Mouse (Mus musculus): ENCODE measurements at regions not wholly inside any gene's neighbourhood (a gene's known extent, or its start where the extent isn't known, plus 50 kb on each side); places are given as distances from the start of the nearest gene placed in this dataset.
A peak's percentile ranks its signal among the peaks of the same experiment; 100 is the strongest.

GRCm38 (mm10) chr15:62105483-62105882 is 1182.7 kb upstream of the A1bg start:
- Histone ChIP-seq H3K27ac (ENCODE audit: low read depth, low read length) (no peak overlapping the region), H3K9me3 (ENCODE audit: control insufficient read depth, low read length) (no peaks in the 10 kb centered on the region), H3K4me2 (ENCODE audit: low read depth) (no peak overlapping the region), H3K4me1 (ENCODE audit: control insufficient read depth, insufficient read depth, low read length) (peaks cover 6% of the 10 kb centered on the region), H3K27me3 (ENCODE audit: control insufficient read depth, insufficient read depth, low read length) (no peaks in the 10 kb centered on the region), H3K4me3 (ENCODE audit: low read depth, low read length) (no peak overlapping the region), H3K36me3 (ENCODE audit: control insufficient read depth, insufficient read depth, low read length) (no peaks in the 10 kb centered on the region), H3K9ac (ENCODE audit: low read length) (no peak overlapping the region)
- DNase-seq (ENCODE audit: low spot score) (no peak), ATAC-seq (ENCODE audit: insufficient read depth, low FRiP score, low TSS enrichment) (no peak)
- 52% methylated on average over 9 of the region's 9 CpGs for WGBS

DNA sequence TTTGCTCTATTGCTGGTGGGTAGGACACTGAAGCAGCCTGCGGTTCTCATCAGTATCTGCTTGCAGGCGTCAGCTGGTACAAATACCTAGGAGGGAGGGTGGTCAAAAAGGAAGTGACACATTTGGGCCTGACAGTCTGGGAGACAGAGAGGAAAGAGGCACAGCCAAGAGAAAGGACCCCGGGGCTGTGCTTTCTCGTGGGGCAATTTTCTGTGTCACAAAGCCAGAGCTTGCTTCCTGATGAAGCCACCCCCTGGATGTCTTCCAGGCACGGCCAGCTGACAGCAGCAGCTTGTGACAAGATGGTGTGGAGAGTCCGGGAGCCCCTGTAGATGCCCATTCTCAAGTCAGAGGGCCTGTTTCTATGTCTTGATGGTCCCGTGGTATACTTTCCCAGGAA is 1181.8 kb upstream of the A1bg start:
- Histone ChIP-seq H3K27ac (ENCODE audit: low read depth, low read length) (no peak overlapping the region), H3K27me3 (ENCODE audit: control insufficient read depth, insufficient read depth, low read length) (no peaks in the 10 kb centered on the region), H3K4me1 (ENCODE audit: control insufficient read depth, insufficient read depth, low read length) (peaks cover 6% of the 10 kb centered on the region), H3K4me2 (ENCODE audit: low read depth) (no peak overlapping the region), H3K4me3 (ENCODE audit: low read depth, low read length) (no peak overlapping the region), H3K9me3 (ENCODE audit: control insufficient read depth, low read length) (no peaks in the 10 kb centered on the region), H3K36me3 (ENCODE audit: control insufficient read depth, insufficient read depth, low read length) (no peaks in the 10 kb centered on the region), H3K9ac (ENCODE audit: low read length) (no peak overlapping the region)
- ATAC-seq (ENCODE audit: insufficient read depth, low FRiP score, low TSS enrichment) (no peak), DNase-seq (ENCODE audit: low spot score) (no peak)
- 61% methylated on average over 7 of the region's 7 CpGs for WGBS

- H3K4me3 ChIP-seq (ENCODE audit: low read depth, low read length): no peak overlapping the region
Observed at GRCm38 (mm10) chr15:62099683-62100082, 1176.9 kb upstream of the A1bg start.

DNA sequence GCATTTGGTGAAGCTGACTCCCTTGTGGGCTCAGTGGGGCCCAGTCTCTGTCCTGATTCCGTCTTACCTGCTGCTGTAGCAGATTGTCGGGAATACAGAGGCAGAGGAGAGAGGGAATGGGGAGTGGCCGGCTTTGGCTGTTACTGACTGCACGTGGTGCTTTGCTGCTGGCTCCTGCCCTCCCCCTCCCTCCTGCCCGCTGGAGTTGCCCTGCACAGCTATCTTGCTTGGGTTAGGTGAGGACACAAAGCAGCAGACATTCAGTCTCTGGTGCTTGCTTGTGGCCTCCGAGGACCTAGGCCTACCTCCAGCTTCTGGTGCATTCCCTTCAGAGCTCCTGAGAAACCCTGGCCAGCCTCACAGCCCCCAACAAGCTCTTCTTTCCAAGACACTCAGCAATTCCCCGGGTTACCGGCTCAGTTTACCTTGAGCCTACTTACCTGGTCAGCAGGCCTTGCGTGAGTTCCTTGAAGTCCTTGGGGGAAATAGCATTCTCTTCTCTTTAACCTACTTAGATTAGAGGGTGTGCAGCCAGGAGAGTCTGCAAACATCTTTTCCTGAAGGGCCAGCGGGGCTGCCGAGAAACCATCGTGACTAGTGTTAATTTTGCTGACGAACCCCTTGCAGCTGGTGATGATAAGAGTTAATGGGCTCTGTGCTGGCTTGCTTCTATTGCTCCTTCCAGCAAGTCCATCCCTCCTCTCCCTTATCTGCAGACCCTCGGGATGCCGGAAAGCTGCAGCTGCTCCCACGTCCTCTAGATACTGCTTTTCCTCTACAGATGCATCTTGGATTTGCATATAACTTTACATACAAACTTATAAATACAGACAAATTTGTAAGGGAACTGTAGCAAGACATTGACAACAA is 1176.2 kb upstream of the A1bg start:
- Histone ChIP-seq H3K4me3 (ENCODE audit: low read depth, low read length) (no peak overlapping the region), H3K9ac (ENCODE audit: low read length) (no peak overlapping the region), H3K27ac (ENCODE audit: low read depth, low read length) (no peak overlapping the region), H3K27me3 (ENCODE audit: control insufficient read depth, insufficient read depth, low read length) (no peaks in the 10 kb centered on the region), H3K4me1 (ENCODE audit: control insufficient read depth, insufficient read depth, low read length) (no peaks in the 10 kb centered on the region), H3K36me3 (ENCODE audit: control insufficient read depth, insufficient read depth, low read length) (no peaks in the 10 kb centered on the region), H3K9me3 (ENCODE audit: control insufficient read depth, low read length) (no peaks in the 10 kb centered on the region), H3K4me2 (ENCODE audit: low read depth) (no peak overlapping the region)
- no peak for DNase-seq (ENCODE audit: low spot score)
- WGBS: 54% methylated on average over 16 of the region's 16 CpGs
- ATAC-seq (ENCODE audit: insufficient read depth, low FRiP score, low TSS enrichment): no peak

More at GRCm38 (mm10) chr15:62099683-62100082, 1176.9 kb upstream of the A1bg start:
- WGBS: 94% methylated on average over 6 of the region's 6 CpGs
- Histone ChIP-seq H3K9ac (ENCODE audit: low read length) (no peak overlapping the region), H3K9me3 (ENCODE audit: control insufficient read depth, low read length) (no peaks in the 10 kb centered on the region), H3K27me3 (ENCODE audit: control insufficient read depth, insufficient read depth, low read length) (no peaks in the 10 kb centered on the region), H3K36me3 (ENCODE audit: control insufficient read depth, insufficient read depth, low read length) (no peaks in the 10 kb centered on the region), H3K4me2 (ENCODE audit: low read depth) (no peak overlapping the region), H3K27ac (ENCODE audit: low read depth, low read length) (no peak overlapping the region), H3K4me1 (ENCODE audit: control insufficient read depth, insufficient read depth, low read length) (no peaks in the 10 kb centered on the region)
- DNase-seq (ENCODE audit: low spot score) (no peak), ATAC-seq (ENCODE audit: insufficient read depth, low FRiP score, low TSS enrichment) (no peak)

DNA sequence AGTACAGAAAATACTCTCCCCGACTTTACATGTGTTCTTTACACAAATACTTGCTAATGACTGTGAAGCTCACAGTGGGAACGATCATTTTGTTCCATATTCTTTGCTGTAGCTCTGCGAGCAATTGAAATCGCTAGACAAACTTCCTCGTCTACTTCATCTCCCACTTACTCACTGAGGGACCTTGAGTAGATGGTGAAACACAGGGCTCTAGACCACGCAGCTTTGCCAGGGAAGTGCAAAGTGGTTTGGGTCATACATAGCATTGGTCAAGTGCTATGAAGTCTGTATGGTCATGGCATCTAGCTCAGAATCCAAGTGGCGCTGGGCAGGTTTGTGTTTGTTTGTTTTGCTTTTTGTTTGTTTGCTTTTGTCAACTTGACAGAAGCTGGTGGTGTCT is 1174.0 kb upstream of the A1bg start:
- Histone ChIP-seq H3K4me1 (ENCODE audit: control insufficient read depth, insufficient read depth, low read length) (no peaks in the 10 kb centered on the region), H3K4me2 (ENCODE audit: low read depth) (no peak overlapping the region), H3K4me3 (ENCODE audit: low read depth, low read length) (no peak overlapping the region), H3K9ac (ENCODE audit: low read length) (no peak overlapping the region), H3K9me3 (ENCODE audit: control insufficient read depth, low read length) (no peaks in the 10 kb centered on the region), H3K27ac (ENCODE audit: low read depth, low read length) (no peak overlapping the region), H3K36me3 (ENCODE audit: control insufficient read depth, insufficient read depth, low read length) (no peaks in the 10 kb centered on the region), H3K27me3 (ENCODE audit: control insufficient read depth, insufficient read depth, low read length) (no peaks in the 10 kb centered on the region)
- ATAC-seq (ENCODE audit: insufficient read depth, low FRiP score, low TSS enrichment) (no peak), DNase-seq (ENCODE audit: low spot score) (no peak)
- WGBS: 86% methylated on average over 7 of the region's 7 CpGs

GRCm38 (mm10) chr15:62095198-62095597 is 1172.4 kb upstream of the A1bg start:
- ATAC-seq (ENCODE audit: insufficient read depth, low FRiP score, low TSS enrichment) (no peak), DNase-seq (ENCODE audit: low spot score) (no peak)
- no peaks in the 10 kb centered on the region for H3K4me1 ChIP-seq (ENCODE audit: control insufficient read depth, insufficient read depth, low read length)
- WGBS: 85% methylated on average over 3 of the region's 3 CpGs
- no peaks in the 10 kb centered on the region for H3K27me3 ChIP-seq (ENCODE audit: control insufficient read depth, insufficient read depth, low read length)
- H3K4me3 ChIP-seq (ENCODE audit: low read depth, low read length): no peak overlapping the region
- no peak overlapping the region for H3K4me2 ChIP-seq (ENCODE audit: low read depth)
- no peaks in the 10 kb centered on the region for H3K36me3 ChIP-seq (ENCODE audit: control insufficient read depth, insufficient read depth, low read length)
- no peaks in the 10 kb centered on the region for H3K9me3 ChIP-seq (ENCODE audit: control insufficient read depth, low read length)
- H3K27ac ChIP-seq (ENCODE audit: low read depth, low read length): no peak overlapping the region
- H3K9ac ChIP-seq (ENCODE audit: low read length): no peak overlapping the region

DNA sequence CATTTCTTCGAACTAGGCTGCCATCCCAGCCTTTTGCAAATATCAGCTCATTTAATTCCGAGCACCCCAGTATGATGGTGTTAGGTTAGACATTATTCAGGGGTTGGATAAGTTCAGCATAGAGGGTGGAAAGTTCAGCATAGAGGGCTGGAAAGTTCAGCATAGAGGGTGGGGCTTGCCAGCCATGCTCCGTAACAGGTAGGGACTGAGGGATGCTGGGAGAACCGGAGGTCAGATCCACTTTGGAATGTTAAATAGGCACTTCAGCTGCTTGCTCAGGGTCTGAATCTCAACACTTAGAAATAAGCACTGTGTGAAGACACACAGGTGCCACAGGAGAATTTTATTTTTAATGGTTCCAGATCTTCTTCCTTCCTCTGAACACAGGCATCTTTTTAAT is 1170.9 kb upstream of the A1bg start:
- H3K9ac ChIP-seq (ENCODE audit: low read length): no peak overlapping the region
- no peak overlapping the region for H3K4me3 ChIP-seq (ENCODE audit: low read depth, low read length)
- no peaks in the 10 kb centered on the region for H3K9me3 ChIP-seq (ENCODE audit: control insufficient read depth, low read length)
- no peaks in the 10 kb centered on the region for H3K27me3 ChIP-seq (ENCODE audit: control insufficient read depth, insufficient read depth, low read length)
- H3K4me2 ChIP-seq (ENCODE audit: low read depth): no peak overlapping the region
- 77% methylated on average over 4 of the region's 4 CpGs for WGBS
- ATAC-seq (ENCODE audit: insufficient read depth, low FRiP score, low TSS enrichment): no peak
- H3K4me1 ChIP-seq (ENCODE audit: control insufficient read depth, insufficient read depth, low read length): no peaks in the 10 kb centered on the region
- H3K27ac ChIP-seq (ENCODE audit: low read depth, low read length): no peak overlapping the region
- H3K36me3 ChIP-seq (ENCODE audit: control insufficient read depth, insufficient read depth, low read length): no peaks in the 10 kb centered on the region
- DNase-seq (ENCODE audit: low spot score): no peak

DNA sequence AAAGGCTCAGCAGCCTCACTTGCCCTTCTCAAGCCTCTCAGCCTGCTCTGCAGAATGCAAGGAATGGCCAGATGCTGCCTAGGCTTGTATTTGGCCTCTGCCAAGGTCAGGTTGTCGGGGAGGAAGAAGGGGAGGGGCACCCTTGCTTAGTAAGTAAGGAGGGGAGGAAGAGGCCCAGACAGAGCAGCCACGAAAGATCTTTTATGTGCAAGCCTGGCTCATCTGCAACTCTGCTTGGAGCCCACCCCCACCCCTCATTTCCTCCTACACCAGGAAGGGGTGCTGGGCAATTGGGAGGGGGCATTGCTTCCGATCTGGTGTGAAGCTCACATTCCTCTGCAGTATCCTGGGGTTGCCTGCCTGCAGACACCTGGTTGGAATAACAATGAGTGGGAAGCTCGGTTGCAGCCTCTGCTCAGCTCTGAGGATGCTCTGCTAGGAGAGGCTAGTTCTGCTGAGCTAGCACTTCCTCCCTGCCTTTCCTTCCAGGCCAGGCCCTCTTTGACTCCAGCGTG is 1169.9 kb upstream of the A1bg start:
- no peaks in the 10 kb centered on the region for H3K9me3 ChIP-seq (ENCODE audit: control insufficient read depth, low read length)
- ATAC-seq (ENCODE audit: insufficient read depth, low FRiP score, low TSS enrichment) (peak; percentile 45; the same call in 1 of the 2 replicates), DNase-seq (ENCODE audit: low spot score) (peak; percentile 34)
- H3K4me2 ChIP-seq (ENCODE audit: low read depth): no peak overlapping the region
- H3K27ac ChIP-seq (ENCODE audit: low read depth, low read length): no peak overlapping the region
- H3K36me3 ChIP-seq (ENCODE audit: control insufficient read depth, insufficient read depth, low read length): no peaks in the 10 kb centered on the region
- no peak overlapping the region for H3K9ac ChIP-seq (ENCODE audit: low read length)
- no peak overlapping the region for H3K4me3 ChIP-seq (ENCODE audit: low read depth, low read length)
- no peaks in the 10 kb centered on the region for H3K27me3 ChIP-seq (ENCODE audit: control insufficient read depth, insufficient read depth, low read length)
- H3K4me1 ChIP-seq (ENCODE audit: control insufficient read depth, insufficient read depth, low read length): no peaks in the 10 kb centered on the region
- WGBS: 3% methylated on average over 5 of the region's 5 CpGs
